Mouse (Mus musculus) embryonic fibroblast, embryonic 13.5 days (primary cell): ENCODE data around the gene Lilr4b.
"Not testable (repeated sequence)": the region's sequence is repeated elsewhere in the genome, so short reads cannot be mapped to it uniquely, and the experiment has no call there.

Experiments used
- CTCF ChIP-seq: IDR thresholded peaks from 2 replicates; pipeline ENCODE4 v1.5.1; 2011; ENCODE audit warnings: mild to moderate bottlenecking, control low read depth, low read length, moderate library complexity, borderline replicate concordance; ENCODE audit not compliant: insufficient read depth
- POLR2A ChIP-seq: IDR thresholded peaks from 2 replicates; pipeline ENCODE4 v1.6.1; 2011; ENCODE audit warnings: low read depth, mild to moderate bottlenecking, control low read depth, low read length, moderate library complexity

GRCm38 (mm10) chr10:51490691-51491090, 10.3 kb downstream of the Lilr4b start, which contains the start of gene Lilrb4a:
- not testable (repeated sequence) for TF ChIP-seq CTCF, POLR2A
